Mouse (Mus musculus): ENCODE data around the gene Kifc3.

Gene Kifc3

GRCm38 (mm10) chr8:95154654-95155053 lies 48.0 kb downstream of the Kifc3 start:
- no peak for DNase-seq

- DNase-seq = no peak
These were observed 48.6 kb downstream of the Kifc3 start for GRCm38 (mm10) chr8:95154056-95154455.

GRCm38 (mm10) chr8:95150608-95151007 lies 52.0 kb downstream of the Kifc3 start:
- no peak for DNase-seq

GRCm38 (mm10) chr8:95149426-95149825 lies 53.2 kb downstream of the Kifc3 start:
- no peak for DNase-seq

GRCm38 (mm10) chr8:95146846-95147245 lies 55.8 kb downstream of the Kifc3 start:
- DNase-seq = no peak

GRCm38 (mm10) chr8:95146044-95146745 lies 56.4 kb downstream of the Kifc3 start:
- no peak for DNase-seq

GRCm38 (mm10) chr8:95144631-95145015 lies 58.0 kb downstream of the Kifc3 start:
- DNase-seq = no peak

- DNase-seq = no peak
These were observed 58.6 kb downstream of the Kifc3 start for GRCm38 (mm10) chr8:95143805-95144630.

- peak; percentile 55 for DNase-seq
These were observed 59.4 kb downstream of the Kifc3 start for GRCm38 (mm10) chr8:95142985-95143804.

- peak; percentile 78 for DNase-seq
These were observed 60.4 kb downstream of the Kifc3 start for GRCm38 (mm10) chr8:95142075-95142831.

- DNase-seq = no peak
These were observed 61.0 kb downstream of the Kifc3 start for GRCm38 (mm10) chr8:95141469-95142074.

- DNase-seq = no peak
These were observed 61.6 kb downstream of the Kifc3 start for GRCm38 (mm10) chr8:95141026-95141425.

- DNase-seq = no peak
These were observed 62.1 kb downstream of the Kifc3 start for GRCm38 (mm10) chr8:95140555-95140954.

- DNase-seq = no peak
These were observed 63.6 kb downstream of the Kifc3 start for GRCm38 (mm10) chr8:95139051-95139365.

GRCm38 (mm10) chr8:95138341-95139050 lies 64.1 kb downstream of the Kifc3 start:
- DNase-seq = peak; percentile 28

GRCm38 (mm10) chr8:95137641-95138098 lies 64.9 kb downstream of the Kifc3 start:
- DNase-seq = no peak

- no peak for DNase-seq
These were observed 65.4 kb downstream of the Kifc3 start for GRCm38 (mm10) chr8:95137201-95137600.

GRCm38 (mm10) chr8:95136218-95136617 lies 66.4 kb downstream of the Kifc3 start:
- DNase-seq = no peak

GRCm38 (mm10) chr8:95135242-95135641 lies 67.4 kb downstream of the Kifc3 start:
- no peak for DNase-seq

- DNase-seq = no peak
These were observed 68.4 kb downstream of the Kifc3 start for GRCm38 (mm10) chr8:95134186-95134585.

- DNase-seq = no peak
These were observed 70.6 kb downstream of the Kifc3 start for GRCm38 (mm10) chr8:95131983-95132382.
